Mouse (Mus musculus) adrenal gland, adult 2 months (tissue): ENCODE measurements at regions not wholly inside any gene's neighbourhood (a gene's known extent, or its start where the extent isn't known, plus 50 kb on each side); places are given as distances from the start of the nearest gene placed in this dataset.
A peak's percentile ranks its signal among the peaks of the same experiment; 100 is the strongest.
"Not testable (repeated sequence)": the region's sequence is repeated elsewhere in the genome, so short reads cannot be mapped to it uniquely, and the experiment has no call there.

Experiments
- DNase-seq: peaks from one replicate; pipeline ENCODE4 v3.0.0; 2021

DNA sequence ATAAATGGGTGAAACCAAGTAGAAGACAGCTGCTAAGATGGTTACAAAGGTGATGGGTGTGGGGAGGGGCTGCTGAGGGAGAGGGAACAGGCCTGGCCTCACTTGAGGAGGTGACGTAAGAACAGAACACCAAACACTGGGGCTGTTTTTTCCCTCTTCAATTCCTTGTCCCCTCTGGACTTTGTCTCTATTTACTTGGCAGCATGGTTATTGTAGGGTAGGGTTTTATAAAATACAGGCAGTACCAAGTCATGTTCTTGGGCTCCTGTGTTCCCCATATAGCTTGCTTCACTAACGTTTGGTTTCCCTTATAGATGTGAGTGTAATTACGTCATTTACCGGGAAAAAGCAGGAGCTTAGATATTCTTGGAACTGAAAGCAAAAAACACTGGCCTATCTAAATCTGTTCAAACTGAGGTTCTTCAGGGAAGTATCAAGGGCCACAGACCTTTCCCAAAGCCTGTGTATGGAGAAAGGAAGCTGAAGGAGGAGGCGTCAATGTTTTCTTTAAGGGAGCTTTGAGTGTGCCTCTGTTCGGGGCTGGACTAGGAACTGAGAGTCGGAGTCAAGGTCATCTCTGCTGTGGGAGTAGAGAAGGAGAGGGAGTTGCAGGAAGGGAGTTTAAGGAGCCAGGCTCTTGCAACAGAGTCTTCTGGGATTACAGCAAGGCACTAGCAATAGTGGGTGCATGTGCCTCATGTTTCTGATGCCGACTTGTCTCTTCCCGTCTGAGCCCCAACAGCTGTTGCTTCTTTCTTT, 85.1 kb upstream of the Atp1b1 start:
- DNase-seq: peak; percentile 30

DNA sequence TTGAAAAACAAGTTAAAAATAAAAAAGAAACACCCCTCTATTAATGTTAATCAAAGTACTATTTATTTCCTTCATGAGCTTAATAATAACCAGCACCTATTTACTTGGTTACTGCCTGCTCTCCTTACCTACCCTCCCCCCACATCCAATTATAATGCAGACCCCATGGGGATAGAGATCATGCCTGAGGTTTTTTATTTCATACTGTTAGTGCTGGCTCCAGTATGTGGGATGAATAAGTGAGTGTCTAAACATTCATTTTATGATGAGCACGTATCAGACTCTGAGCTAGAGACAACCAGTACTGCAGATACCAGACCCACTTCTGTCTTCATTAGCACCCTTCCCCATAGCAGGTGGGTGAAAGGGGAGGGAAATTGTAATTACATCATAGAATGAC, 83.6 kb upstream of the Atp1b1 start:
- DNase-seq: no peak

- no peak for DNase-seq
Observed at GRCm38 (mm10) chr1:164538304-164539043, 80.3 kb upstream of the Atp1b1 start.

- no peak for DNase-seq
Observed at GRCm38 (mm10) chr1:164537324-164537948, 79.3 kb upstream of the Atp1b1 start.

DNA sequence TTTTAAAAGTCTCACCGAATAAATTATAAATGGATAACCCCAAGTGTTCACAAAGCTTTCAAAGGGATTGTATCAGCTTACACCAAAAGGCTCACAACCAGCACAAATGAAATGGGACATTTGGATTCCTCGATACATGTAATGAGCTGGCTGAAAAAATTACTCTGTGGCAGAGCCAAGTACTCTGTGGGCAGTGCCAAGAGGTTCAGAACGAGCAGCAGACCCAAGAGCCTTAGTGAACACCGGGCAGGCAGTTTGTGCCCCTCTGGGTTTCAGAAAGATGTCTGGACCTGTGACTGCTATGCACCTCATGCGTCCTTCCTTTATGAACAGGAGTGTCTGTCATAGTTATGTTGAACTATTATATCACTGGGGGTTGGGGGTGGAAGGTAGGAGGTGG, 74.0 kb upstream of the Atp1b1 start:
- no peak for DNase-seq

DNA sequence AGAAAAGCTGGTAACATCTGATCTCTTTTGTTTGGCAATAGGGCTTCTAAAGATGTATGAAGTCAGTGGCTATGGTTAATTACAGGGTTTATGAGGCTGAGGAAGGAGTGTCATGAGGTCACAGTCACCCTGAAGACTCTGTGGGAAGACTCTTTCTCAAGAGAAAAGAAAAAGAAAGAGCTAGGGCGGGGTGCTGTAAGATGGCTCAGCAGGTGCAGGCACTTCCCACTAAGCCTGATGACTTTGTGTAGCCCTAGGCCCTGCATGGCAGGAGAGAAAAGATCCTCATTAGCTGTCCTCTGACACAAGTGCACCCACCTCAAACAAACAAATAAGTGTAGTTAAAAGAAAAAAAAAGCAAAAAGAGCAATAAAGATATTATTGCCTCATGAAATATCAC, 73.6 kb upstream of the Atp1b1 start:
- no peak for DNase-seq

- DNase-seq: no peak
Observed at GRCm38 (mm10) chr1:164526748-164527147, 68.6 kb upstream of the Atp1b1 start.

GRCm38 (mm10) chr1:164522377-164523150, 64.4 kb upstream of the Atp1b1 start:
- DNase-seq: no peak

DNA sequence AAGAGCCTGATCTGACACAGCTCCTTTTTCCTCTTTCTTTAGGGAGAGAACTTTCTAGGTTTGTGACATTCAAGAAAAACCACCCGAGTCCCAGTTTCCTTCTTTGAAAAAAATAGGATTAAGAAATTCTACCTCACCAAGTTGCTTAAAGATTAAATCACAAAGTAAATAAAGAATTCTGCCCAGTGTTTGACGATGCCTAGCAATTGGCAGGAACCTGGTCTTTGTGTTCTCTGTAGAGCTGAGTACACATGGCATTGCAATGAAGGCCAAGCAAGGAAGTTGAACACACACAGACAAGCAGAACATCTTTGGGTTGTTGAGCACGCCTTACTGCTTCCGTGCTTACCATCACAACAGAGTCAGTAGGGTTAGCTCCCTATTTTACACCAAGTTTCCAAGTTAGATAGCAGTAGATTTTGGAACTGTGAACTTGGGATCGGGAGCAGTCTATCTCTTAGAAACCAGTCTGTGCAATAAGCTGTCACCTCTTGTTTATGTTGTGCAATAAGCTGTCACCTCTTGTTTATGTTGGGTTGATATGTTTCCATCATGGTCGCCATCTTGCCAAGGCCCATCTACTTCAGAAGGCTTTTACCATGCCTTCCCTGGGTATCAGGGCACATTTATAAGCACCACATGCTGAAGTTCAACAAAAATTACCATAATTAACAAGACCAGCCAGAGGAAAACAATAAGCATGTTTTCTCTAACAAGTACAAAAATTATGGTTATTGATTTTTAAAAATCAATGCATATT, 63.4 kb upstream of the Atp1b1 start:
- no peak for DNase-seq

DNA sequence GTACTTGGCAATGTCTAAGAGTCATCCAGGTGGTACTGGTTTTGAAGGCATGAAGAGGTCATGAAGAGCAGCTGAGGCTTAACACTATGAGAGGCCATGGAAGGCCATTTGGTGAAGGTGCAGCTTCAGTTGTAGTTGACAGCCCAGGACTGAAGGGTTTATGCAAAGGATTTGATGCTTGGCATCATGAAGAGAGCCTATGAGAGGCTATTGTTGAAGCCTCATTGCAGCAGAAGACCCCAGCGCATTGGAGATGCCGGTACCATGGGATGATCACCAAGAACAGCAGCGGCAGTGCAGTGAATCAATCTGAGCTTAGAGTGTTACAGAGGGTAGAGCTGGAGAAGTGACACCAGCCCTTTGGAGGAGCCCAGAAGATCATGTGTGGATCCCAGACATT, 60.7 kb upstream of the Atp1b1 start:
- DNase-seq: no peak

GRCm38 (mm10) chr1:164518308-164518707, 60.2 kb upstream of the Atp1b1 start:
- DNase-seq: no peak

DNA sequence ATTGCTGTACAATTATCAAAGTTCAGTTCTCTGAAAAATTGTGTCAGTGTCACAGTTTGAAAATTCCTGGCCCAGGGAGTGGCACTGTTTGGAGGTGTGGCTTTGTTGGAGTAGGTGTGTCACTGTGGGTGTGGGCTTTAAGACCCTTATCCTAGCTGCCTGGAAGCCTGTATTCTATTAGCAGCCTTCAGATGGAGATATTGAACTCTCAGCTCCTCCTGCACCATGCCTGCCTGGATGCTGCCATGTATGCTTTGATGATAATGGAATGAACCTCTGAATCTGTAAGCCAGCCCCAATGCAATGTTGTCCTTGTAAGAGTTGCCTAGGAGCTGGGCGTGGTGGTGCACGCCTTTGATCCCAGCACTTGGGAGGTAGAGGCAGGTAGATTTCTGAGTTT, 59.2 kb upstream of the Atp1b1 start:
- DNase-seq: not testable (repeated sequence)

GRCm38 (mm10) chr1:164511628-164512385, 53.7 kb upstream of the Atp1b1 start:
- no peak for DNase-seq

GRCm38 (mm10) chr1:164509226-164509625, 51.1 kb upstream of the Atp1b1 start:
- no peak for DNase-seq

DNA sequence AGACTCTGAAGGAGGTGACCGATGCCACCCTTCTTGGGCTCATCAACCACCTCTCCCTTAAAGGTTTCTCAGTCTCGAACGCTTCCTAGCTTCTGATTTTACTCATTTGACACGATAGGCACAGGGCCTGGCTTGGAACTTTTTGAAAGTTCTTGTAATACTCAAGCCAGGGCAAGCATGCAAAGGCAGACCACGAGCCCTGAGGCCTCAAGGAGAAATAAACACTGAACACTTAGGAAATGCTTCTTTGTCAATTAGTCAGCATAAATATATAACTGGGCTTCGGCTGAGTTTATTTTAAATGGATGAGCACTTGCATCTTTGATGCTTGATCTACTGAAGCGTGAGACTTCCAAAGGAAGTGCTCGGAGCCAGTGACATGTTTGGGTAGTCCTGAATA, 50.4 kb upstream of the Atp1b1 start:
- no peak for DNase-seq

- DNase-seq: no peak
Observed at GRCm38 (mm10) chr1:164508106-164508505, 50.0 kb upstream of the Atp1b1 start.
